Mouse (Mus musculus): ENCODE measurements around the gene Dus1l. TPM values are rescaled to one million over a fixed set of nuclear protein-coding genes. Genes with fewer than 3 reads are reported as not detected.
"Not testable (repeated sequence)": the region's sequence is repeated elsewhere in the genome, so short reads cannot be mapped to it uniquely, and the experiment has no call there.

Dus1l gene
- polyA plus RNA-seq, 3 experiments from 2014 or later, result 30.4 to 34.4 (median 34.3) TPM

GRCm38 (mm10) chr11:120775774-120776469 lies 20.3 kb downstream of the Dus1l start:
- ATAC-seq, result peak; percentile 95

- ATAC-seq, result no peak
Observed at GRCm38 (mm10) chr11:120773463-120774190, 22.6 kb downstream of the Dus1l start.

GRCm38 (mm10) chr11:120772749-120773148 lies 23.5 kb downstream of the Dus1l start:
- ATAC-seq, result no peak

- no peak for ATAC-seq
Observed at GRCm38 (mm10) chr11:120768206-120768605, 28.0 kb downstream of the Dus1l start.

GRCm38 (mm10) chr11:120767023-120767422 lies 29.2 kb downstream of the Dus1l start:
- not testable (repeated sequence) for ATAC-seq

GRCm38 (mm10) chr11:120763121-120763999 lies 32.8 kb downstream of the Dus1l start:
- not testable (repeated sequence) for ATAC-seq

GRCm38 (mm10) chr11:120762672-120763041 lies 33.5 kb downstream of the Dus1l start, which contains the start of gene Hmga1b:
Gene Hmga1b, plus strand, starts transcription at chr11:120762794.
- ATAC-seq, result not testable (repeated sequence)

- ATAC-seq, result no peak
Observed at GRCm38 (mm10) chr11:120761811-120762671, 34.2 kb downstream of the Dus1l start.

GRCm38 (mm10) chr11:120760236-120760635 lies 36.0 kb downstream of the Dus1l start:
- ATAC-seq, result no peak

- ATAC-seq, result no peak
Observed at GRCm38 (mm10) chr11:120751606-120752005, 44.6 kb downstream of the Dus1l start.

- ATAC-seq, result no peak
Observed at GRCm38 (mm10) chr11:120749430-120749829, 46.8 kb downstream of the Dus1l start.

GRCm38 (mm10) chr11:120747974-120748373 lies 48.2 kb downstream of the Dus1l start:
- no peak for ATAC-seq

GRCm38 (mm10) chr11:120744121-120744701 lies 52.0 kb downstream of the Dus1l start:
- no peak for ATAC-seq

- ATAC-seq, result no peak
Observed at GRCm38 (mm10) chr11:120740981-120741380, 55.2 kb downstream of the Dus1l start.

Other genes starting within 250 kb of the Dus1l start
- gene Mcrip1, start 246.7 kb downstream of the Dus1l start, polyA plus RNA-seq (2017; shearing (Covaris generic)), result 100 to 1,000 TPM in 2 of 3 experiments, 10 to 100 TPM in 1; 93.4 to 136 (median 107) TPM
- gene Ppp1r27, start 245.3 kb downstream of the Dus1l start, polyA plus RNA-seq (2017; shearing (Covaris generic)), result not detected
- 100 to 1,000 TPM; 135 to 164 (median 149) TPM for gene P4hb, start 223.2 kb downstream of the Dus1l start, polyA plus RNA-seq (2017; shearing (Covaris generic))
- 100 to 1,000 TPM; 624 to 862 (median 685) TPM for gene Arhgdia, start 214.8 kb downstream of the Dus1l start, polyA plus RNA-seq (2017; shearing (Covaris generic))
- 10 to 100 TPM; 15.8 to 76.9 (median 47.7) TPM for gene Alyref, start 198.0 kb downstream of the Dus1l start, polyA plus RNA-seq (2017; shearing (Covaris generic))
- gene Anapc11, start 198.0 kb downstream of the Dus1l start, polyA plus RNA-seq (2017; shearing (Covaris generic)), result 100 to 1,000 TPM; 110 to 147 (median 129) TPM
- 1 to 10 TPM in 1 of 3 experiments, under 1 TPM in 1, not detected in 1; 0.67 to 1.4 TPM for gene Npb, start 187.9 kb downstream of the Dus1l start, polyA plus RNA-seq (2017; shearing (Covaris generic))
- gene Pcyt2, start 178.5 kb downstream of the Dus1l start, polyA plus RNA-seq (2017; shearing (Covaris generic)), result 100 to 1,000 TPM in 2 of 3 experiments, 10 to 100 TPM in 1; 66.1 to 124 (median 113) TPM
- 10 to 100 TPM; 55.1 to 61.4 (median 60.4) TPM for gene Sirt7, start 171.2 kb downstream of the Dus1l start, polyA plus RNA-seq (2017; shearing (Covaris generic))
- gene Mafg, start 162.8 kb downstream of the Dus1l start, polyA plus RNA-seq (2017; shearing (Covaris generic)), result 10 to 100 TPM; 15.3 to 15.8 (median 15.5) TPM
- 1 to 10 TPM in 1 of 3 experiments, under 1 TPM in 1, not detected in 1; 0.86 to 1.7 TPM for gene Pycr1, start 152.6 kb downstream of the Dus1l start, polyA plus RNA-seq (2017; shearing (Covaris generic))
- not detected for gene Myadml2, start 148.2 kb downstream of the Dus1l start, polyA plus RNA-seq (2017; shearing (Covaris generic))
- not detected for gene Notum, start 135.2 kb downstream of the Dus1l start, polyA plus RNA-seq (2017; shearing (Covaris generic))
- 100 to 1,000 TPM in 1 of 3 experiments, 10 to 100 TPM in 2; 79.4 to 107 (median 86.2) TPM for gene Aspscr1, start 123.4 kb downstream of the Dus1l start, polyA plus RNA-seq (2017; shearing (Covaris generic))
- 100 to 1,000 TPM; 154 to 181 (median 169) TPM for gene Cenpx, start 82.7 kb downstream of the Dus1l start, polyA plus RNA-seq (2017; shearing (Covaris generic))
- gene Lrrc45, start 82.5 kb downstream of the Dus1l start, polyA plus RNA-seq (2017; shearing (Covaris generic)), result 10 to 100 TPM; 19.4 to 39.4 (median 20.8) TPM
- gene Rac3, start 74.9 kb downstream of the Dus1l start, polyA plus RNA-seq (2017; shearing (Covaris generic)), result not detected
- 10 to 100 TPM; 20.5 to 29.7 (median 26.5) TPM for gene Dcxr, start 69.1 kb downstream of the Dus1l start, polyA plus RNA-seq (2017; shearing (Covaris generic))
- not detected for gene Cbr2, start 64.3 kb downstream of the Dus1l start, polyA plus RNA-seq (2017; shearing (Covaris generic))
- 10 to 100 TPM; 24.1 to 64.8 (median 62.8) TPM for gene Hmga1b, start 33.6 kb downstream of the Dus1l start, polyA plus RNA-seq (2017; shearing (Covaris generic))
- 1 to 10 TPM; 3.5 to 4.4 (median 3.7) TPM for gene Rfng, start 12.2 kb downstream of the Dus1l start, polyA plus RNA-seq (2017; shearing (Covaris generic))
- gene Gps1, start 12.1 kb downstream of the Dus1l start, polyA plus RNA-seq (2017; shearing (Covaris generic)), result 100 to 1,000 TPM; 121 to 154 (median 127) TPM
- 10 to 100 TPM; 22.7 to 31.3 (median 29.4) TPM for gene Fasn, start 28.1 kb upstream of the Dus1l start, polyA plus RNA-seq (2017; shearing (Covaris generic))
- under 1 TPM; 0.35 to 0.45 (median 0.42) TPM for gene Ccdc57, start 136.5 kb upstream of the Dus1l start, polyA plus RNA-seq (2017; shearing (Covaris generic))
- 1 to 10 TPM; 2.9 to 4.0 (median 3.4) TPM for gene Slc16a3, start 152.1 kb upstream of the Dus1l start, polyA plus RNA-seq (2017; shearing (Covaris generic))
- 10 to 100 TPM; 56.0 to 64.3 (median 61.4) TPM for gene Csnk1d, start 194.9 kb upstream of the Dus1l start, polyA plus RNA-seq (2017; shearing (Covaris generic))
- gene Cd7, start 243.0 kb upstream of the Dus1l start, polyA plus RNA-seq (2017; shearing (Covaris generic)), result 100 to 1,000 TPM in 1 of 3 experiments, 10 to 100 TPM in 2; 51.7 to 149 (median 51.9) TPM

Data from inflammation-experienced regulatory T-cells, adult 6 months (primary cell).